Mouse (Mus musculus) liver, embryonic 16.5 days (tissue): ENCODE measurements around the gene Klc1. TPM values are rescaled to one million over a fixed set of nuclear protein-coding genes. Genes with fewer than 3 reads are reported as not detected.
A peak's percentile ranks its signal among the peaks of the same experiment; 100 is the strongest.
"Not testable (repeated sequence)": the region's sequence is repeated elsewhere in the genome, so short reads cannot be mapped to it uniquely, and the experiment has no call there.

Experiments used
- ATAC-seq: fragments of 200-750 bp; cut with Nextera tagmentation; 2 replicates; pipeline ENCODE4 v1.8.0; 2017; ENCODE audit warnings: low read depth, mild to moderate bottlenecking, moderate number of reproducible peaks, moderate library complexity
- H3K27ac ChIP-seq: fragments of 300-500 bp; sonication (generic); 2 replicates; pipeline ENCODE4 v1.5.1; 2014; ENCODE audit warnings: mild to moderate bottlenecking, low read length
- H3K27me3 ChIP-seq: fragments of 300-500 bp; sonication (generic); 2 replicates; pipeline ENCODE4 v1.6.1; 2014; ENCODE audit warnings: low read depth, low read length, mixed read lengths; ENCODE audit not compliant: control insufficient read depth, insufficient read depth
- H3K36me3 ChIP-seq: fragments of 300-500 bp; sonication (generic); 2 replicates; pipeline ENCODE4 v1.6.1; 2014; ENCODE audit warnings: mild to moderate bottlenecking; ENCODE audit not compliant: control insufficient read depth, insufficient read depth
- H3K4me1 ChIP-seq: fragments of 300-500 bp; sonication (generic); 2 replicates; pipeline ENCODE4 v1.6.1; 2014; ENCODE audit warnings: low read depth, low read length, mixed read lengths; ENCODE audit not compliant: control insufficient read depth
- H3K4me2 ChIP-seq: fragments of 300-500 bp; sonication (generic); 2 replicates; pipeline ENCODE4 v1.6.1; 2014; ENCODE audit warnings: low read depth, low read length, mixed read lengths
- H3K4me3 ChIP-seq: fragments of 300-500 bp; sonication (generic); 2 replicates; pipeline ENCODE4 v1.5.1; 2014; ENCODE audit warnings: low read depth, mild to moderate bottlenecking, low read length
- H3K9ac ChIP-seq: fragments of 300-500 bp; sonication (generic); 2 replicates; pipeline ENCODE4 v1.6.1; 2014; ENCODE audit warnings: low read depth, low read length
- H3K9me3 ChIP-seq: fragments of 300-500 bp; sonication (generic); replicated peaks from 2 replicates; pipeline ENCODE4 v1.6.1; 2016; ENCODE audit warnings: low read length; ENCODE audit not compliant: control insufficient read depth
- WGBS: fragments of 180-500 bp; shearing (Covaris S2); extraction: QIAGEN DNeasy Blood & Tissue Kit; methylation state at CpG from one replicate; pipeline ENCODE4 v1.1.7; 2014; ENCODE audit not compliant: insufficient replicate concordance; 5-methylcytosine and 5-hydroxymethylcytosine counted together
- polyA plus RNA-seq: library from polyadenylated mRNA; unstranded; fragments of >200 nt; fragmentation: Nextera tagmentation; extraction: Ambion mirVana; gene quantifications from 2 replicates; pipeline ENCODE4 v1.2.1, GENCODE M21; 2015

Klc1 gene
- polyA plus RNA-seq = 14.5 and 14.6 TPM in 2 replicates

DNA sequence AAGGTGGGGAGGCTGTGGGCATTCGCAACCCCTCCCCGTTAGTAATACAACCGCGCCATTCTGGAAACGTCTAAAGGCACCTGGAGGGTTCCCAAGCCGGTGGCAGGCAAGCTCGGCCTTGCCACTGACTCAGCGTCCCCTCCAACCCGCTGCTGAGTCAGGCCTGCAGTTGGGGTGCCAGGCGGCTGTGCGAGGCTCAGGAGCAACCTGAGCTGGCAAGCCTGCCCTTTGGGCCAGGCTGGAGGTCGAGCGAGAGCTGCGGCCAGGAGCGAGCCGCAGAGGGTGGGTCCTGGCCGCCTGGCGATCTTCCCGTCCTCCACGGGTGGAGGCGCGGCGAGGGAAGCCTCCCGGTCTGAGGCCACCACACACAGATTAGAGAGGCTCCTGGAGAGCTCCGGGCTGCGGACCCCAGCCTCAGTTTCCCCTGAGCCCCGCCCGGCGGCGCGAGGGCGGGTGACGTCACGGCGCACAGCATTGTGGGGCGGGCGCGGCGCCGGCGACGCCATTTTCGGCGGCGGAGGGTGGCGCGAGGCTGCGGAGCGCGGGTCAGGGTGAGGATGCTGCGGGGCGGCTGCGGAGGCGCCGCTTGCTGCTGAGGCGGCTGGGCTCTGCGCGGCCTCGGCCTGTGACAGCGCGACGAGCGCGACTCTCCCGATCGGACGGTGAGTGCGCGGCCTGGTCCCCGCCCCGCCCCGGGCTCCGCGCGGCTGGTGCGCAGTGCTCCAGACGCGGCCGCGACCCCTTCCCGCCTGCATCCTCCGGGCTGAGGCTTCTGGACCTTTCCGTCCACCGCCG lies at the start of gene Klc1:
Gene Klc1 (plus strand): TSS at position 469 of the 795 bp plus-strand sequence.
- Histone ChIP-seq H3K9ac (peak within 1 kb of the TSS; percentile 81), H3K36me3 (no peaks in the 10 kb centered on the region), H3K4me1 (peaks cover 25% of the 10 kb centered on the region), H3K9me3 (no peaks in the 10 kb centered on the region), H3K4me3 (peak within 1 kb of the TSS; percentile 81), H3K27ac (peak within 1 kb of the TSS; percentile 51), H3K27me3 (no peaks in the 10 kb centered on the region), H3K4me2 (peak within 1 kb of the TSS; percentile 99)
- under 1% methylated on average over 81 of the region's 85 CpGs for WGBS
- ATAC-seq = peak; percentile 79

- Histone ChIP-seq H3K4me2 (no peak overlapping the region), H3K4me3 (no peak overlapping the region), H3K9ac (no peak overlapping the region), H3K27ac (no peak overlapping the region), H3K9me3 (no peaks in the 10 kb centered on the region), H3K27me3 (no peaks in the 10 kb centered on the region), H3K4me1 (peaks cover 11% of the 10 kb centered on the region), H3K36me3 (peaks cover 23% of the 10 kb centered on the region)
- no peak for ATAC-seq
- 81% methylated on average over 10 of the region's 10 CpGs for WGBS
Observed at GRCm38 (mm10) chr12:111710091-111710490, 48.6 kb upstream of the Klc1 start.

GRCm38 (mm10) chr12:111712476-111712875 lies 46.2 kb upstream of the Klc1 start:
- WGBS = under 1% methylated on average over 33 of the region's 33 CpGs
- H3K4me1 ChIP-seq = peaks cover 11% of the 10 kb centered on the region
- H3K4me3 ChIP-seq = peak overlapping the region; percentile 89
- H3K9me3 ChIP-seq = no peaks in the 10 kb centered on the region
- peak overlapping the region; percentile 85 for H3K4me2 ChIP-seq
- peaks cover 23% of the 10 kb centered on the region for H3K36me3 ChIP-seq
- H3K9ac ChIP-seq = peak overlapping the region; percentile 86
- H3K27me3 ChIP-seq = no peaks in the 10 kb centered on the region
- ATAC-seq = peak; percentile 9; the same call in 1 of the 2 replicates
- H3K27ac ChIP-seq = peak overlapping the region; percentile 60

DNA sequence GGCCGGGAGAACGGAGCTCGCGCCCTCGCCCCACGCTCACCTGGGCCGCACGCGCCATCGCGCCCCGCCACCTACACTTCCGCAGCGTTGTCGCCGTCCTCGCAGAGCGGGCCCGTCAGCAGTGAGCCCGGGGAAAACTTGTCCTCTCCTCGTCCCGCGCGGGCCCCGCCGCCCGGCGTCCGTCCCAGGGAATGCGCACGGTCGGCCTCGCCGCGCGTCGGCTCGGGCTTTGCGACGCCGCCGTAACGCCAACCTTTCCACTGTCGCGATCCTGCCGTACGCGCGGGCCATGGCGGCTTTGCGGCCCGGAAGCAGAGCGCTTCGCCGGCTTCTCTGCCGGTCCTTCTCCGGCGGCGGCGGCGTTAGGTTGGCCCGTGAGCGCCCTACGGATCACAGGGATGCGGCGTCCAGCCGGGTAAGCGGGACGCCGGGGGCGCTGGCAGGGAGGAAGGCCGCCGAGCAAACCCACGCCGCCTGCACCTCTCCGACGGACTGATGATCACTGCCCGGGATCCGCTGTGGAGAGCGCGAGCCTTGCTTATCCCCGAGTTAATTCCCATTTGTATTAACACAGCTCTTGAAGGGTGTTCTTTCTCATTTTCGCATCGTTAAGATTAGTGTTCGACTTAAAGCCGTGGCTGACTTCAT lies 45.5 kb upstream of the Klc1 start, which contains the start of the genes Bag5 and Apopt1:
Gene Bag5 (minus strand): TSS at position 254 of the 648 bp plus-strand sequence.
Gene Apopt1 (plus strand): TSS at position 258 of the 648 bp plus-strand sequence.
- under 1% methylated on average over 81 of the region's 86 CpGs for WGBS
- H3K4me2 ChIP-seq = peak within 1 kb of the TSS; percentile 85
- H3K9me3 ChIP-seq = no peaks in the 10 kb centered on the region
- H3K27ac ChIP-seq = peak within 1 kb of the TSS; percentile 60
- H3K9ac ChIP-seq = peak within 1 kb of the TSS; percentile 86
- peak; percentile 91 for ATAC-seq
- H3K4me3 ChIP-seq = peak within 1 kb of the TSS; percentile 89
- H3K4me1 ChIP-seq = peaks cover 11% of the 10 kb centered on the region
- peaks cover 23% of the 10 kb centered on the region for H3K36me3 ChIP-seq
- H3K27me3 ChIP-seq = no peaks in the 10 kb centered on the region

GRCm38 (mm10) chr12:111713880-111714279 lies 44.8 kb upstream of the Klc1 start:
- Histone ChIP-seq H3K4me2 (peak overlapping the region; percentile 85), H3K4me3 (peak overlapping the region; percentile 89), H3K36me3 (peaks cover 21% of the 10 kb centered on the region), H3K4me1 (peaks cover 11% of the 10 kb centered on the region)
- WGBS = 56% methylated on average over 6 of the region's 6 CpGs
- not testable (repeated sequence) for H3K27ac ChIP-seq, H3K9me3 ChIP-seq, H3K27me3 ChIP-seq, H3K9ac ChIP-seq, ATAC-seq

GRCm38 (mm10) chr12:111716505-111716904 lies 42.1 kb upstream of the Klc1 start:
- Histone ChIP-seq H3K27me3 (no peaks in the 10 kb centered on the region), H3K4me3 (no peak overlapping the region), H3K9me3 (no peaks in the 10 kb centered on the region), H3K9ac (no peak overlapping the region), H3K4me1 (peaks cover 10% of the 10 kb centered on the region), H3K27ac (no peak overlapping the region), H3K4me2 (no peak overlapping the region), H3K36me3 (no peaks in the 10 kb centered on the region)
- no peak for ATAC-seq
- 90% methylated on average over 7 of the region's 7 CpGs for WGBS

- 60% methylated on average over 8 of the region's 8 CpGs for WGBS
- Histone ChIP-seq H3K4me1 (peaks cover 3% of the 10 kb centered on the region), H3K9me3 (no peaks in the 10 kb centered on the region), H3K9ac (no peak overlapping the region), H3K36me3 (peaks cover 2% of the 10 kb centered on the region; the same call in 1 of the 2 replicates), H3K4me2 (no peak overlapping the region), H3K27me3 (no peaks in the 10 kb centered on the region), H3K27ac (no peak overlapping the region), H3K4me3 (no peak overlapping the region)
- ATAC-seq = no peak
Observed at GRCm38 (mm10) chr12:111718656-111719055, 40.0 kb upstream of the Klc1 start.

DNA sequence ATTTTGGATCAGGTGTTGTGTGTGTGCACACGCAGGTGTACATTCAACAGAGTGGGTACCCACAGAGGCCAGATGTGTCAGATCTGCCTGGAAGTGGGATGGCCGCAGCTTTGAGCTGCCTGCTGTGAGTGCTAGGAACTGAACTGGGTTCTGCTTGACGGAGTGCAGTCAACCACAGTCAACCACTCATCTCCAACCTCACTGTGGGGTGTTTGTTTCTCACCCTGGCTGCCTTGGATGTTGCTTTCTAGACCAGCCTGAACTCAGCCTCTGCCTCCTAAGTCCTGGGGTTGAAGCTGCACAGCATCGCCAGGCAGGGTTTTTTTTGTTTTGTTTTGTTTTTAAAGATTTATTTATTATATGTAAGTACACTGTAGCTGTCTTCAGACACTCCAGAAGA lies 38.4 kb upstream of the Klc1 start:
- Histone ChIP-seq H3K9me3 (no peaks in the 10 kb centered on the region), H3K4me3 (no peak overlapping the region)

More for the DNA sequence above, 38.4 kb upstream of the Klc1 start:
- no peak for ATAC-seq
- Histone ChIP-seq H3K27ac (no peak overlapping the region), H3K4me2 (no peak overlapping the region), H3K36me3 (peaks cover 4% of the 10 kb centered on the region; the same call in 1 of the 2 replicates), H3K9ac (no peak overlapping the region), H3K4me1 (no peaks in the 10 kb centered on the region; the same call in 1 of the 2 replicates), H3K27me3 (no peaks in the 10 kb centered on the region)
- WGBS = 73% methylated on average over 4 of the region's 4 CpGs
